Comparison of ENCODE assay signal across 8 mouse cellular contexts in the genomic region with DNA sequence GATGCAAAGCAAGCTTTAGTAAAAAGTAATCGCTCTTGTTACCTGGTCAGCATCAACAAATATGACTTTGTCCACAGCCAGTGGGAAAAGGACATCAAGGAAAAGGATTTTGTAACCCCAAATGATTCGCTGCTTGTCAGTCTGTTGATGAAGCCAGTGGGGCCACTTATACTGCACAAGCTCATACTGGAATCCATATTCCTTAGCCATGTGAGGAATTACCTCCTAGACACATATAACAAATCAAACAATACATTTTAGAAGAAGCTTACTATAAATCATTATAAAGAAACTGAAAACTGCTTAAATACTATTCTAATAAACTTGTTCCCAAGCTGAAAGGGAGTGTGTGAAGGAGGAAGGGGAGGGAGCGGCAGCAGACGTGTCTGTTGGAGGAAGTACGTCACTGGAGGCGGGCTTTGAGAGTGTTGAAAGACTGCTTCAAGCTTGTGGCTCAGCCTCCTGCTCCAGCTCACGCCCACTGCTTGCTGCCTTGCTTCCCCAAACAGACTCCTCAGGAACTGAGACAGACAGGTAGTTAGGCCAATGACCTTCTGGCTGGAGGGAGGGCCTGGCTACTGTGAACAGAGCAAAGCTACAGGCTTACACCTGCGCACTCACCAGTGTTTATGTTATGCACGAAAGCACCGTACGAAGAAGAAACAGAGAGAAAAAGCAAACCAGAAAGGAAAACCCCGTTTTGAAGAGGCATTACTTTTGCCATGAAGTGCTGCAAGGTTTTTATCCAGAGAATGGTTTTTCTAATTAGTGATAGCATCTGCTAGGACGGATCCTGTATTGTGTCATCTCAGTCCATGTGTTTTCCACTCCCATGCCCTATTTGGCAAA.
DNase-seq lines count a peak whose midpoint lies in the region; ATAC-seq and TF ChIP-seq lines count a peak whose summit lies in the region.

No protein-coding gene starts in this region.

- H3K9ac ChIP-seq in hindbrain, embryonic 16.5 days (ENCODE audit: low read depth, low read length): peak overlapping the region; percentile 42; the same call in 1 of the 2 replicates

- intact Hi-C loops in gastrocnemius, adult 2 months (cut with DNase I): loop anchor here (10.0 kb wide), 1 partner anchor 303 kb away; a partner anchor contains a TSS

- WGBS in hindbrain, embryonic 16.5 days: 0% methylated on average over 13 of the region's 13 CpGs

- H3K9me3 ChIP-seq in hindbrain, embryonic 16.5 days (ENCODE audit: control insufficient read depth, low read length): no peaks in the 10 kb centered on the region

- ATAC-seq in hindbrain, embryonic 16.5 days: peak; percentile 99

- H3K4me2 ChIP-seq in hindbrain, embryonic 16.5 days (ENCODE audit: low read length): peak overlapping the region; percentile 83

- H3K4me1 ChIP-seq in cortical plate, adult 2 months (ENCODE audit: control insufficient read depth, insufficient read depth, low read length): no peaks in the 10 kb centered on the region
- peaks cover 6% of the 10 kb centered on the region for H3K4me1 ChIP-seq in hindbrain, embryonic 16.5 days (ENCODE audit: control insufficient read depth, insufficient read depth, low read depth, low read length)

- H3K36me3 ChIP-seq in hindbrain, embryonic 16.5 days (ENCODE audit: control insufficient read depth, insufficient read depth, low read length): peaks cover 4% of the 10 kb centered on the region; the same call in 1 of the 2 replicates

- DNase-seq in adipocyte (ENCODE audit: low spot score): peak; percentile 49
- DNase-seq in gastrocnemius, adult 2 months: peak; percentile 97
- peak; percentile 99 for DNase-seq in left cerebral cortex, adult 11 months (ENCODE audit: low spot score)
- peak; percentile 100 for DNase-seq in lung, postnatal 36 days
- peak; percentile 99 for DNase-seq in retina, postnatal 1 day
- peak; percentile 94 for DNase-seq in thymus, postnatal 4 days

- no peaks in the 10 kb centered on the region for H3K27me3 ChIP-seq in hindbrain, embryonic 16.5 days (replicated peaks; ENCODE audit: control insufficient read depth, insufficient read depth, low read length)

- no peak overlapping the region for H3K27ac ChIP-seq in cortical plate, adult 2 months (ENCODE audit: insufficient read depth, low read length)
- H3K27ac ChIP-seq in gastrocnemius, adult 2 months: peak overlapping the region; percentile 92
- H3K27ac ChIP-seq in hindbrain, embryonic 16.5 days (ENCODE audit: low read depth, low read length): peak overlapping the region; percentile 69

- H3K4me3 ChIP-seq in cortical plate, adult 2 months (ENCODE audit: insufficient read depth, low read length): peak overlapping the region; percentile 43
- peak overlapping the region; percentile 81 for H3K4me3 ChIP-seq in gastrocnemius, adult 2 months
- H3K4me3 ChIP-seq in hindbrain, embryonic 16.5 days (ENCODE audit: low read length): peak overlapping the region; percentile 45

- TF ChIP-seq POLR2A in cortical plate, adult 2 months (IDR thresholded peaks at IDR 0.05; ENCODE audit: extremely low read depth, insufficient read depth, low read length): peak; percentile 76; the same call in 1 of the 2 replicates

- no peak for TF ChIP-seq CTCF in cortical plate, adult 2 months (IDR thresholded peaks at IDR 0.05; ENCODE audit: extremely low read depth, insufficient read depth, low read length)
- no peak for TF ChIP-seq CTCF in gastrocnemius, adult 2 months (IDR thresholded peaks at IDR 0.05)

Comparison
In these comparisons a context has a peak if more than half of its experiments do, and no peak if none do; other contexts are left out.
1. DNase-seq: peak in every context shown above with its lines; median percentile 100 in lung, postnatal 36 days; 99 in left cerebral cortex, adult 11 months; 99 in retina, postnatal 1 day; 97 in gastrocnemius, adult 2 months; 94 in thymus, postnatal 4 days; 49 in adipocyte.